Mouse (Mus musculus) hindbrain, embryonic 11.5 days (tissue): ENCODE data around the gene Ugt1a2. TPM values are rescaled to one million over a fixed set of nuclear protein-coding genes. Genes with fewer than 3 reads are reported as not detected.

Experiments used
- polyA plus RNA-seq: library from polyadenylated mRNA; unstranded; fragments of >200 nt; fragmentation: Nextera tagmentation; extraction: Ambion mirVana; gene quantifications from 2 replicates; pipeline ENCODE4 v1.2.1, GENCODE M21; 2014

Gene Ugt1a2
- polyA plus RNA-seq, 1 experiment from 2014 or later: not detected

Other genes starting within 250 kb of the Ugt1a2 start
- gene Usp40, start 192.1 kb upstream of the Ugt1a2 start, polyA plus RNA-seq: 25.8 and 31.2 TPM in 2 replicates
- gene Ugt1a10, start 145.2 kb upstream of the Ugt1a2 start, polyA plus RNA-seq: not detected in 2 replicates
- not detected in 2 replicates for gene Ugt1a9, start 129.8 kb upstream of the Ugt1a2 start, polyA plus RNA-seq
- gene Ugt1a8, start 112.8 kb upstream of the Ugt1a2 start, polyA plus RNA-seq: not detected in 2 replicates
- gene Ugt1a7c, start 105.5 kb upstream of the Ugt1a2 start, polyA plus RNA-seq: 1.0 and 1.1 TPM in 2 replicates
- gene Ugt1a6b, start 97.3 kb upstream of the Ugt1a2 start, polyA plus RNA-seq: 0.17 TPM in 1 of 2 replicates, not detected in the other
- 0.49 and 0.67 TPM in 2 replicates for gene Ugt1a6a, start 65.8 kb upstream of the Ugt1a2 start, polyA plus RNA-seq
- not detected in 2 replicates for gene Ugt1a5, start 34.6 kb upstream of the Ugt1a2 start, polyA plus RNA-seq
- 14.0 and 14.7 TPM in 2 replicates for gene Dnajb3, start 5.2 kb downstream of the Ugt1a2 start, polyA plus RNA-seq
- gene Ugt1a1, start 11.4 kb downstream of the Ugt1a2 start, polyA plus RNA-seq: not detected in 2 replicates
- 1.3 and 1.7 TPM in 2 replicates for gene Mroh2a, start 26.4 kb downstream of the Ugt1a2 start, polyA plus RNA-seq
- gene Hjurp, start 77.0 kb downstream of the Ugt1a2 start, polyA plus RNA-seq: 126 and 136 TPM in 2 replicates
- not detected in 2 replicates for gene Trpm8, start 77.1 kb downstream of the Ugt1a2 start, polyA plus RNA-seq
- 0.17 TPM in 1 of 2 replicates, not detected in the other for gene Spp2, start 206.4 kb downstream of the Ugt1a2 start, polyA plus RNA-seq